Mouse (Mus musculus) cerebellum, adult 9-10 months (tissue): ENCODE results near the gene Lgals3.
"Not testable (repeated sequence)": the region's sequence is repeated elsewhere in the genome, so short reads cannot be mapped to it uniquely, and the experiment has no call there.

Experiments used
- DNase-seq: peaks from one replicate; pipeline ENCODE4 v3.0.0; 2022

Lgals3 gene

DNA sequence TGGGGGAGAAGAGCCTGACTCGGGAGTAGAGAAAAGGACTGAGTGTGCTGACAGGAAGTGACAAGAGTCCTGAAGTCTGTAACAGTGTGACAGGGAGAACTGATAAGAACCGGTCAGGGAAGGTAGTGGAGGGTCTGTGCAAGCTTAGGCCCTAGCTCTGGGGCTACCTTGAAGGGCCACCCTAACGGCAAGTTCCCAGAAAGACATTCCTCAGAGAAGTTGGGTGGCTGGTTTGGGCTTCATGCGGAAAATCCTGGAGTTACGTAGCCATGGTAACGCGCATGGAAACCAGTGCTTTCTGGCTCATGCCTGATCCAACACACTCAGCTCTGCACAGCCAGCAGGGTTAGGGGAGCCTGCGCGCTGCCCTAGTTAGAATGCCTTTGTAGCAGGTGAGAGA is at the start of gene Lgals3:
Lgals3 (plus strand) TSS at position 291 of the 400 bp plus-strand sequence.
- DNase-seq, result peak; percentile 19

DNA sequence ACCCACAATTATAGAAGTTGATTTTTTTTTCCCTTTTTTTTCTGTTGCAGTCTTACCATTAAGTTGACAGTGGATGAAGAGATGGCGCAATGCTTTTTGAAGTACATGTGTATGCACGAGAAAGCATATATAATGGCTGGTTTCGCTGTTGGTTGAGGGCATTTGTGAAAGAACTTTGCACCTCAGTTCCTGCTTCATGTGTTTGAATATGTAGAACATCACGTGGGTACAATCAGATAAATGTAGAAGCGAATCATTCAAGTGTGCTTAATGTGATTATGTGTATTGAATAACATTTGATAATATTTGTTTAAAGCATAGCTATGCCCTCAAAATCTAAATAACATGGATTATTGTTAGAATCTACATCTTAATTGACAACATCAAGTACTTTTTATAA is 48.2 kb upstream of the Lgals3 start:
- no peak for DNase-seq

DNA sequence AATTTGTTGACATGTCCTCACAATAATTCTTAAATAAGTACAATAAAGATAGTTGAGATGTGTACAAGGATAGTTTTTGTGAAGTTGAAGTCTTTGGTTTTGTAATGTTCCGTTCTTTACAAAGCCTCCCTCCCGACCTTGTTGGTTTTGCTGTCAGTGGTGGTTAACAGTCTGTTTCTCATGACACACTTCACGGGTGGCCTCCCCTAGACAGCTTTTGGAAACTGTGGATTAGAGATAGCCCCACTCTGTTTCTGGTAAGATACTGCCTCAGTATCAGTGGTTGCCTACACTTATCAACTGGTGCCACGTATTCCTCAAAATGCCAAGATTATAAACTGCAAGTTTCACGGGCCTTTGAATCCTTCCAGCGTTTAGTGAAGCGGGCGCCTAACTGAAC is 46.0 kb upstream of the Lgals3 start:
- not testable (repeated sequence) for DNase-seq

DNA sequence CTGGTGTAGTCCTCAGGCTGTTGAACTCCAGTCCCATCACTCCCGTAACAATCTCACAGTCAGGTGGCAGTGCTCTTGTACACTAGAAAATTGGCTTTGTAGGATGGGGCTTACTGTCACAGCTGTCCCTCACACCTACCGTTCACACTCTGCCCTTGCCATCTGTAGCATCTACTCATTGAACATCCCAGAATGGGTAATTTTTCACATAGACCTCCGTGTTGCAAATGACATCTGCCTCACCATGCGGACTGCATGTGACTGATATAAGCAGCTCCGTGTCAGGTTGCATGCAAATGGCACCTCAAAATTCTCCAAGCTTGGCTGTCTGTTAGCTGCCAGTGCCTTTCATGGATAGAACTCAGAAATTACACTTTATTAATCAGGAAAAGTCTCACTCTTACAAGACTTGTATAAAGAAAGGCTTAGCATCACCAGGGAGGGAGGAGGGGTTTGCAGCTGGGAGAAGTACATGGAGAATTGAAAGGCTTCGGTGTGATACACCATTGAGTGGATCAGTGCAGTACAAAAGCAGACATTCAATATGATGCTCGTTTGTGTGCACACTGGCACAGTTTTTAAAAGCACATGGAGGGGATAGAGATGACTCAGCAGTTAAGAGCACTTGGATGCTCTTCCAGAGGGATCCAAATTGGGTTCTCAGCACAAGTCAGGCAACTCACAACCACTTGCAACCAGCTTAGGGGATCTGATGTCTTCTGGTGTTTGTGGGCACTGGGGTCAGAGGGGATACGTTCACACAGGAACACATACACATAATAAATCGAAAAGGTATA is 41.4 kb upstream of the Lgals3 start:
- no peak for DNase-seq

DNA sequence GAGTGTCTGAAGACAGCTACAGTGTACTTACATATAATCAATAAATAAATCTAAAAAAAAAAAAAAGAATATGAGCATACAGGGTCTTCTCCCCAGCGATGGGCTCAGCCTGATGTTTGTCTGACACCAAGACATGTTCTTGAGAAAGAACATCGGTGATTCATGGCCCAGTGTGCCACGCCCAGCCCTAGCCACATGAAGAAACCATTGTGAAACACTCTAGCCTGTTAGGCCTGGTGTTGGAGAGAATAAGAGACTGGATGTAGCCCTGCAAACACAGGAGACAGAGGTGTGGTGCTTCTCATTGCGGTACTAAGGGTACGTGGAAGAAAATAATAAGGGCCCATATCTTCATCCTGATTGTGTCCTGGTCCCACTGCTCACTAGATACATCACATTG is 40.2 kb upstream of the Lgals3 start:
- DNase-seq, result no peak

DNA sequence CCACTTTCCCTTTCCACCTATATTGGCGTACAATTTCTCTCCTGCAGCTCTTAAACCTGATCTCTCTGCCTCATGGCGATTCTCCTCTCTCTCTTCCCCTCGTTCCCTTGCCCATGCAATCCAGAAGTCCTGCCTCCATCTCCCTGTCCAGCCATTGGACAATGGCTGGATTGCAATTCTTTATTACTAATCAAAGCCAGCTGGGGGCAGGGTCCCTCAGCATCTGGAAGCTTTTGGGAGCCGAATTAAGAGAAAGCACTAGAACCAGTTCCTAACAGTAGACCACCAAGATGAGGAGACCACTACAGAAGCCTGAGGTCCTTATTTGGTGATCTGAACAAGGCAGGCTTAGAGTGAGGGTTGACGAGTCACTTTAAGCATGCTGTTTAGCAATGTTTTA is 35.6 kb upstream of the Lgals3 start:
- DNase-seq, result no peak

DNA sequence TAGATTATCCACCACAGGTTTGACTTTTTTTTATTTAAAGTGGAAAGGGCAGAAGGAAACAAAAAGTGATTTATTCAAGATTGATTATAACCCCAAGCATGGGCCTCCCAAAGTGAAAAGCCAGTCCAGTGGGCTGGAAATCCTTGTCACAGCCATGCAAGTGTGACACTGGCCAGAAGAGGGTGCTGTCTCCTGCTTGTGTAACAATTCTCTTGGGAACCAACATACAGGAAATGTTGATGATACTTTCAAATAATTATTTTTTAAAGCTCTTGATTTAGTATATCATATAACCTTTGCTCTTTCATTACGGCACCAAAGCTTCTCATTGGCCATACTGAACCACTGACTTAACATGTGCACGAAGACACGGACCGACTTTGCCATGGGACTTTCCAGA is 32.7 kb upstream of the Lgals3 start:
- DNase-seq, result no peak

DNA sequence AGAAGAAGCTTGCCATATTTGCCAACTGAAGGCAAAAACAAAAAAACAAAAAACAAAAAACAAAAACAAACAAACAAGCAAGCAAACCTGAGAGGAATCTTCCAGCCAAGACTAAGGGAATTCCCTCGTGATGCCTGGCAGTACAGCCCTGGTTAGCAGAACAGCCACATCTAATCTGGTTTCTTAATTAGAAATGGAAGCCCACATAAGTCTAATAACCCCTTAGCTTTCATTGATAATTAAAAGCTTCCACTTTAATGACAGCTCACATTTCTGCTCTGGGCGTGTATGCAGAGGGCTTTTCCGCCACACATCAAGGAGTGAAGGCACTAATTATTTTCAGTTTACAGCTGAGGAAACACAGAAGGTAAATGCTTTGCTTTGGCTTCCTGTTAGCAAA is 32.3 kb upstream of the Lgals3 start:
- no peak for DNase-seq

DNA sequence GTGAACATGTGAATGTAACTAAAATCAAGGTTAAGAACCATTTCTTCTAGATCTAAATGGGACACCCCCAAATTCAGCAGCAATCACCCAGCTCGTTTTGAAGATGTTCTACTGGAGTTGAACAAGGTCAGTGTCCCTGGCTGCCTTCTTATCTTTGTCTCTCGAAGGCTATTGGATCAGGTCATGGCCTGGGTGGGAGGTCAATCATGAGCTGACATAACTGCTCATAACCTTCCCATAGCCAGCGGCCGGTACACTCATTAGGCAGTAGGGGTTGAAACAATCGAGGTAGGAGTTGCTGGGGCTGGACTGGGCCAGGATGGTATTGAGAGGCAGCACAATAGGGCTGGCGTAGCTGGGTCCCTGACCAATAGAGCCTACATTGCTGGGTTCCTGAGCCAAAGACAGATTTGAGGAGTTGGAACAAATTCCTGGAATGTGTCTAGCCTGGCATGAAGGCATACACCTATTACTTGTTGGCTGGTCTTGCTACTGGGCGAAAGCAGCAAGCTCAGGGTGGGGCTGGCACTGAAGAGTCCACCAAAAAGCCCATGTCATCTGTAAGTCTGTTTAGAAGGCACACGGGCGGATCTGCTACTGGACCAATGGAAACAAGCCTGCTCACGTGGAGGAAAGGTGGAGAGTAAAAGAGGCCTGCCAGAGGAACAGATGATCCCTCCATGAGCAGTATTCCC is 27.2 kb upstream of the Lgals3 start:
- no peak for DNase-seq

DNA sequence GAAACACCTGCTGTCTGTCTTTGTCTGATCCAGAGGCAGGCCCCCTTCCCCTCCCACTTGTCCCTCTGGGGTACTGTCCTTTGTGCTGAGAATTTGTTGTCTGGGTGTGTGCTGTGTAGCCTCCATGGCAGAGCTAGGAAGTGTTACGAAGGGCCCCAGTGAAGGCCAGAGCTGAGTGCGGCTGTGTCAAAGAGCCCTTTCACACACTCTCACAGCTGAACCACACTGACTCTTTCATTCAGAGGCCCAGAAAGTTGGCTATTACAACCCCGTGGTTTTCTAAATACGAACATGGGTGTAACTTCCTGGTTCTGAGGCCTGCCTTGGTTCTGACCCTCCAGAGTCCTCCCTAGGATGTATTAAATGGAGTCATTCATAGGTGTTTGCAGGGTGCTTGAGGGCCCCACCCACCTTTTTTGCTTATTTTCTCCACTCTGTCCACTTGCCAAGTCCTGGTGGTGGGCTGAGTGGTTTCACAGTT is 25.7 kb upstream of the Lgals3 start:
- DNase-seq, result no peak

DNA sequence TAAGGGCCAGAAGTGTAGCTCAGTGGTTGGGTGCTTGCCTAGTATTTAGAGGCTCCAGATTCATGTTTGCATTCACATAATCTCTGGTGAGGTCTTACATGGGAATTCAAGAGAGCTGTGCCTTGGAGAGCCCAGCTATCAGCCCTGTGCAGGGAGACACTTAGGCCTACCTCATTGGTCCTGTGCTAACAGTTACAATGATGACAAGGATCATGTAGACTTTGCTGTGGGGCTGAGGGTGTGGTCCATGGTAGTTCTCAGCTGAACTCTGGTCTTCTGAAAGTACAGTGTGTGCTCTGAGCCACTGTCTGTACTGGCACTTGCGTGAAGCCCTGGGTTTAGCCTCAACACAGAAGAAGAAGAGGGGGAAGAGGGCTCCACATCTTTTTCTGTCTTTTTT is 20.8 kb upstream of the Lgals3 start:
- no peak for DNase-seq

DNA sequence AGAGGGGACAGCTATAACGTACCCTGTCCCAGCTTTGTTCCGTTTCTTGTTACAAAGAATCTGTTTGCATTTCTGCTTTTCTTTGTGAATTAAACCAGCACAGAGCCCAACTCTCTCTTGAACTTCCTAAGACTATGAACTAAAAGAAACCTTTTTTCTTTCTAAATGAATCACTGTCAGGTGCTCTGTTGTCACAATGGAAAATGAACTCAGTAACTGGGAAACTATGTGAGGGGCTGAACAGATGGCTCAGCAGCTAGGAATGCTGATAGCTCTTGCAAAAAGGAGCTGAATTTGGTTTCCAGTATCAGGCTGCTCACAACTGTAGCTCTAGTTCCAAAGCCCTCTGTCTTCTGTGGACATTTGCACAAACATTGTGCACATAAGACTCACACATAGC is 16.6 kb upstream of the Lgals3 start:
- DNase-seq, result no peak

DNA sequence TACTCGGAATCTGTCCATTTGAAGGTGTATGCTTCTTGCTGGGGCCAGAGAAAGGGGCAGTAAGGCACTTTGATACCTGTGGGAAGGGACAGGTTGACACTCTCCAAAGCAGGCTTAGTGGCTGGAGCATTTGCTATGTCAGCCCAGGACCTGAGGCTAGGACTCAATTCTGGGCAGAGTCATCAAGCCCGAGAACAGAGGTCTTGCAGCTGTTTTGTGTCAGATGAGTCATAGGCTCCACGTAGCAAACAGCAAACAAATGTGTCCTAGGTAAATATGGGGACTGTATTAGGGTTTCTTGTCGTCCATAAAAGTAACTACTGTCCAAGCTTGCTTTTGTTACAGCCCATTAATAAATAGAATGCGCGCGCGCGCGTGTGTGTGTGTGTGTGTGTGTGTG is 15.3 kb upstream of the Lgals3 start:
- DNase-seq, result no peak

DNA sequence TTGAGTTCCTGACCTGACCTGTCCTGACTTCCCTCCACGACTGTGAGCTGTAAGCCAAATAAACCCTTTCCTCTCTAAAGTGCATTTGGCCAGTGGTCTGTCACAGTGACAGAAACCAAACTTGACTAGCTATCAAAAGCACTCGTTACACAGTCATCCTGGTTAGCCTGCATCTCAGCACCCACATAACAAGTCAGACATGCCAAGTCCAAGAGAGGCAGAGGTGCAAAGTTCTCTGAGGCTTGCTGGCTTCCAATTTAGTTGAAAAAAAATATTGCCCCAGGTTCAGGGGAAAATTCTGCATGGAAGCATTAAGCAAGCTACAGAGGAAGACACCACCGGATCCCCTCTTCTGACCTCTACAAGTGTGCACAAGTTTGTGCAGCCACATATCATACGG is 14.3 kb upstream of the Lgals3 start:
- no peak for DNase-seq

DNA sequence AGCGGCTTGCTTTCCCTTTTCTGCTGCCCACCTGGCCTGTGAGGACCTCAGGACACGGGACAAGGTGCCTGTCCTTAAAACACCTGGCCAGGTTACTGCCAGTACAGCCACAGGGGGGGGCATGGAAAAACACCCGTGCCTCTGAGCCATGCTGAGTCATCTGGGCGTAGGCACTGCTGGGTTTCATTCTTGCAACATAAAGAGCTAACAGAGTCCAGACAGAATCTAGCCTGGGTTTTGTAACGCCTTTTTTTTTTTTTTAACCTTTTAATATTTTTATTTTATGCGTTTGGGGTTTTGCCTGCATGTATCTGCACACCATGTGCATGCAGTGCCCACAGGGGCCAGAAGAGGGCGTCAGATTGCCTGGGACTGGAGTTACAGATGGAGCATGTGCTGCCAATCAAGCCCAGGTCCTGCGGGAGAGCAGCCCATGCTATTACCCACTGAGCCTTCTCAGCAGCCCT is 13.4 kb upstream of the Lgals3 start:
- DNase-seq, result no peak

DNA sequence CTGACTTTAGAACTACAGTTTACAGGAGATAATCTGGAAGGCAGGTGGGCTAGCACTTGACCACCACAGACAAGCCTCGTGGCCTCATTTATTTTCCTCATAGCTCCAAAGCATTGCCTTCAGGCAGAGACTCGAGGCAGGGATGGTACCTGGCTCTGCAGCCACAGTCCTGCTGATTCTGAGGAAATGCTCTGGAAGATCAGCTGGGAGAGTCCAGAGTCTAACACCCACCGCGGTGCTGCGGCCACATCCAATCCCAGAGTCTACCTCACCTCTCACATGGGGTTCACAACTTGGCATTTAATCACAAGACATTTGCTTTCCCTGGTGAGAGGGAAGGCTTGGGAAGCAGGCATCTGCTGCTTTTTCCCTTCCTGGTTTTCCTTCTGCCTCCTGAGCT is 12.6 kb upstream of the Lgals3 start:
- no peak for DNase-seq

DNA sequence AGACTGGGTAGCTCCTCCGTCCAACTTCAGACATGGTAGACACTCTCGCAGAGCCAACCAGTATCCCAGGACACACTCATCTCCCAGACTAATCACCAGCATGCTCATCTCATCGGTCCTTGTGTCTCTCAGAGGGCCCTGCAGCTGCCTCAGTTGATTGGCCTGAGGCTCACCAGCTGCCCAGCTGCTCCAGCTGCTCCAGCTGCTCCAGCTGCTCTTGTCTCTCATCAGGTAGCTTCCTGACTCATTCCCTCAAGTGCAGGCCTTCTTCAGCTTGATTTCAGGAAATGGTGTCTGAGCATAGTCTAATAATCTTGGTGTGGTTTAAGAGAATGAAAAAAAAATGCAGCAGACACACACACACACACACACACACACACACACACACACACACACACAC is 10.9 kb upstream of the Lgals3 start:
- DNase-seq, result no peak

DNA sequence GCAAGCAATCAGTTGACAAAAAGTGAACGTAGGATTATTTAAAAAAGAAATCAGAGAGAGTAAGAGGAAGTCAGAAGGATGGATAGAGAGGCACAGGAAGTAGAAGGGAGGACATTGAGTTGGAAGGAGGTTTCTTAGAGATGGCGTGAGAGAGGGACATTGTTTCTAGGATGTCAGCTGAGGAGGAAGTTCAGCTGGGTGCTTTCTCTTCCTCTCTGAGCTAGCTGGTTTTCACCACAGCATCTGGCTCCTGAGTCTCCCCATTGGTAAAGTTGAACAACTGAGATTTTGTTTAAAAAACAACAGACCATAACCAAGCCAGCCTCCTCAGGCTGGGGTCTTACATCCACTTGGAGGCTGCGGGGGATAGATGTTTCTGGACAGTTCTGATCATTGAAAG is 7.9 kb upstream of the Lgals3 start:
- DNase-seq, result no peak

DNA sequence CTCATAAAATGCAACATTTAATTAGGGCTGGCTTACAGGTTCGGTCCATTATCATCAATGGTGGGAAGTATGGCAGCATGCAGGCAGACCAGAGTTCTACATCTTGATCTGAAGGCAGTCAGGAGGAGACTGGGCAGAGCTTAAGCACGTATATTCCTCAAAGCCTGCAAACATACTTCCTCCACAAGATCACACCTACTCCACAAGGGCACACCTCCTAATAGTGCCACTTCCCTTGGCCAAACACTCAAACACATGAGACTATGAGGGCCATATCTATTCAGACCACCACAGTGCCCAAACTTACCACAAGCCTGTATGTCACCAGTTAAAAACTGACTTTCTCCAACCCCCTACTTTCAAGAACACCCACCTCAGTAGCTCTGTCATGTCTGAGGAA is 6.1 kb upstream of the Lgals3 start:
- DNase-seq, result no peak

DNA sequence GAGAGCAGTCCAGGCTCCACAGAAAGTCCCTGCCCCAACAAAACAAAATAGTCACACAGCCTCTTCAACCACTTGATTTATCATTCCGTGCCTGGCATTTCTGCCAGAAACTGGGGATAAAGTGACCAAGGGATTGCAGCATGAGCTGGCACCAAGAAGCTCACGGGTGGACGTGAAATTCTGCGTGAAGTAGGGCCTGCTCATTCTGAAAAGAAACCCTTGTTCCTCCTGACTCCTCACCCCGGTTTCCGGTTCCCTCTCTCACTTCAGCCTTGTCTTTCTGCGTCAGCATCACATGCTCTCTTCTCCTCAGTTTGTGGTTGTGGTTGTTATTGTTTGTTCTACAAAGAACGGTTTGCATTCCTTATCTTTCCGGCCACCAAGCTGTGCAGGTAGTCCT is 5.7 kb upstream of the Lgals3 start:
- DNase-seq, result no peak

DNA sequence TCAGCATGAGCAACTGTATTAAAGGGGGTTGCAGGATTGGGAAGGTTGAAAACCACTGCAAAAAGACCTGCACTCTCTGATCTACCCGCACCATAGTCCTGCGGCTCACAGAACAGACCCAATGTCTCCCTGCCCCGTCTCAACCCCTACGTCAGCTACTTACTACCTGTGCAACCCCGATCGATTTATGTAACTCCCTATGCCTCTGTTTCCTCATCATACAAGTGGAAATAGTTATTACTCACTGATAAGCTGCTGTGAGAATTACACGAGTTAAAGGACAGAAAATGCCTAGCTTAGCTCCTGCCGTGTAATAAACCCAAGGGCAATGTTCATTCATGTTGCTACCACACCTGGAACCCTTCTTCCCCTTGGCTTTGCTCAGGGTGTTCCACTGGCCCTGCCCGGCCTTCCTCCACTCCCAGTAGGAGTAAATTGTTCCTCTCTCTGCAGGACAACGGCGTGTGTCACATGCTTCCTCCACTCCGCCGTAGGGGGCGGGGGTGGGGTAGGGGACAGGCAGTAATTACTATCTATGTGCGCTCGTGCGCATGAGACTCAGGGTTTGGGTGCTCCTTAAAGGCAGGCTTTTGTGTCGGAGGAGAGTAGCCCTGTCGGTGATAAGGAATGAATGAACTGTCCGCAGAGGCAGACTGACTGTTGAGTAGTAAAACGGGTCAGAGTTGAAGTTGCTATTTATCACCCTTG is 2.7 kb upstream of the Lgals3 start:
- no peak for DNase-seq

DNA sequence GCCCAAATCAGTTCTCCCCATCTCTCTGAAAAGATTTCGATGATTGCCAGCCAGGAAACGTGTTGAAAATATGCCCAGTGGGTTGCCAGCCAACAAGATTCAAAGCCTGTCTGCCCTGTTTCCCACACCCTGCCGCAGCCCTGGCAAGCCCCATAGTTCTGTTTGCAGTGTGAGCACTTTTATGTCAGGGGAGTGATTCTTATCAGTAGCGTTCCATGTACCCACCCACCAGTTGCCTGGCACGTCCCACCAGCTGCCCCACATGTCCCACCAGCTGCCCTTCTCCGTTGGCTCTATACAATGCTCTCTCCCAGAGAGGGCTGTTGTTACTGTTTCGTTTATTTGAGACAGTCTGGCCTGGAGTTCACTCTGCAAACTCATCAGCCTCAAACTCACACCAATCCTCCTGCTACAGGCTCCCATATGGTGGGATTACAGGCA is 650 bp upstream of the Lgals3 start:
- peak; percentile 17 for DNase-seq

DNA sequence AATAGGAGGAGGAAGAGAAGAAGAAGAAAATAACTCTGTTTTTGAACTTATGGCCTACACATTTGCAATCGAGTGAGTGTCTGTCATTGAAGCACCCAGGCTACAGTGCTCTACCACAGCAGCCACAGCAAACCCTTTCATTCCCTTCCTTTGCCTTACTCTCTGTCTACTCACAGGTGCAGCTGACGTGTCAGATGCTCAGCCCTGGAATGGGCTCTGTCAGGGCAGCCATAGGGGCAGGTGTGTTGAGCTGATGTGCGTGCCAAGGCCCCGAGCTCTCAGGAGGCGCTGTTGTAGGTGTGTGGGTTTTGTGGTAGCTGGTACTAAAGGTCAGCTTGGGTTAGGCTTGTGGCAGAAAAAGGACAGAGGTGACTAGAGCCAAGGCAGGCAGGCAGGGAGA is 2.2 kb downstream of the Lgals3 start:
- no peak for DNase-seq

DNA sequence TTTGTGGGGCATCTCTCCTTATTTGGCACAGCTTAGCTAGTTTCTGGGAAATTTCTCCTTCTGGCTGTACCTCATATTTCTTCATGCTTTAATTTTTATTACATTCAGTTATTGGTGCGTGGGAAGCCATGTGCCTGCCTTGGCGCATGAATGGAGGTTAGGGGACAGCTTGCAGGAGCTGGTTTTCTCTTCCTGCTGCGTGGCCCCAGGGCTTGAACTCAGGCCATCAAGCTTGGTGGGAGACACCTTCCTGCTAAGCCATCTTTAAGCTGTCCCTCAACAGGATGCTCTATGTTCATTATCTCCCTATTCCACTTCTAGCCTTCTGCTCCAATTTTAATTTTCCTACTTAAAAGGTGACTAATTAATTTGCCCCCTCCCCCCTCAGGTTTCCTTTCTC is 3.2 kb downstream of the Lgals3 start:
- DNase-seq, result peak; percentile 26
